Mouse (Mus musculus) left cerebral cortex, adult 8-10 months (tissue): ENCODE measurements around the gene Cdh20. TPM values are rescaled to one million over a fixed set of nuclear protein-coding genes. Genes with fewer than 3 reads are reported as not detected.

Experiments used
- DNase-seq, 2 experiments: peaks; one replicate each; pipeline ENCODE4 v3.0.0; 2022; ENCODE audit warnings: low spot score in 2 of 2
- total RNA-seq, 4 experiments: library from RNA; stranded (reverse); gene quantifications; 2 replicates each; pipeline ENCODE4 v1.2.4; 2022

Gene Cdh20
- 10 to 100 TPM; 16.5 to 19.3 (median 18.4) TPM for total RNA-seq

DNA sequence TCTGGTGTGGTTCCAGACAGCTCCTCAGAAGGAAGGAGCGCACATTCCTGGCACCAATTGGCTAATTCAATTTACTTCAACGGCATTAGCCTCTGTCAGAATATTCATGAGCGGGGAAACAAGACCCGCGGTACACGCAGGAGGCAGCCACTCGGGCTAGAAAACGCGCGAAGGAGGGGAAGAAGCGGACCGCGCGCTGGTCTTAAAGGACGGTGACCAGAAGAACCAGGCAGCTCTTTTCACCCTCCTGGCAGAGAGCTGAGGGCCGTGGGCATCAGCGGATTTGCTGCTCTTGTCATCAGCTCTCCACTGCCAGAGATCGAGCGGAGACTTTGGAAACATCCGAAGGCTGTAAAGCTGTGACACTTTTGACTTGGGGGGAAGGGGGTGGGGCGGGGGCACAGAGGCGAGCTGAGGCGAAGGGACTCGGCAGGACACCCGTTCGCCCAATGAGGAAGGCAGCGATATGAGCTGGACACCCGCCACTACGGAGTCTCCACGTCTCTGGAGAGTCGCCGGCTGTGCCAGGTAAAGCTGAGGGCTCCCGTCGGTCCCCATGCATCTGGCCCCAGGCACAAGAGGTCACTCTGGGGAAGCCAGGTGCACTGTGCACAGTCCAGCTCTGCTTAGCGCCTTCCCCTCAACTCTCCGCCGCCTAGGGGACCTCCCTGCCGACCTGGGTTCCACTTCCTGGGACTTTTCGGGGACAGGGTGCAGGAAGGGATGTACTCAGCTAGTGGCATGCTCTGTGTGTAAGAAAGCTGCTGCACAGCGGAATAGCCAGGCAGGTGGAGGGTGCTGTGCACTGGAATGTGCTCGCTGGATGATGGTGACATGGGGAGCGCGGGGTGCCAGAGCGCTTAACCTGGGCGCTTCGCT is at the start of gene Cdh20:
Gene Cdh20 (plus strand): TSS at position 159 of the 879 bp plus-strand sequence.
- DNase-seq: peak in 1 of 2 experiments; percentile 23

DNA sequence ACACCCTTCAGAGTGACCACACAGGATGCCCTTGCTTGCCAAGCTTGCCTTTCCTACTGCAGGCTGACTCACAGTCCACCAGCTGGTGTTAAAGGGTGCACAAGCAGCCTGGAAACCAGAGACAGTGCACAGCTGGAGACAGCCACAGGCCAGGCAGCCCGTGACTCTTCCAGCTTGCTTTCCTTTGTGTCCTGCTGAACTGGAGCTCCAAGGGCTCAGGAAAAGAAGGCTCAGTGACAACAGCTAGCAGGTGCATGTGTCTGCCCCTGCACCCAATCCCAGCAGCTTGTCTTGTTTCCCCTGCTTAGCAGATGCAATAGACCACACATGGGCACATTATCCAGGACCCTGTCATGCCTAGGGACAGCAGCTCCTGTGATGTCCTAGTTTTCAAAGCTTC is 21.5 kb upstream of the Cdh20 start:
- DNase-seq: no peak

GRCm38 (mm10) chr1:104747438-104747837 is 20.9 kb upstream of the Cdh20 start:
- no peak for DNase-seq

DNA sequence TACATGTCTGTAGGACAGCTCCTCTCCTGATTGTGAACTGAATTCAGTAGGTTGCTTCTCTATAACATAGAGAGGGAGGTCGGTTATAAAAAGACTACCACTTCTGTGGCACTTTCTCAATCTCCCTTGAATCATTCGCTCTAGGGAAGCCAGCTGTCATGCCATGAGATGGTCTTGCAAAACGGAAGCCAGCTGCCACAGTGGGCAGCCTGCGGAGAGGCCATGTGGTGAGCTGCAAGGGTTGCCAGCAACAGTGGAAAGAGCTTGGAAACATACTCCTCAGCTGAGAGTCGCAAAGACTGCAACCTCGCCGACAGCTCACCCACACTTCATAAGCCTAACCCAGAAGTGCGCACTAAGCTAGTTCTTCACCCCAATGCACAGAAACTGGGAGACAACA is 13.8 kb upstream of the Cdh20 start:
- DNase-seq: peak in 1 of 2 experiments; percentile 54

- no peak for DNase-seq
These were observed 12.4 kb upstream of the Cdh20 start for GRCm38 (mm10) chr1:104755896-104756295.

GRCm38 (mm10) chr1:104769250-104769607 is 900 bp downstream of the Cdh20 start:
- peak in 1 of 2 experiments; percentile 45 for DNase-seq

DNA sequence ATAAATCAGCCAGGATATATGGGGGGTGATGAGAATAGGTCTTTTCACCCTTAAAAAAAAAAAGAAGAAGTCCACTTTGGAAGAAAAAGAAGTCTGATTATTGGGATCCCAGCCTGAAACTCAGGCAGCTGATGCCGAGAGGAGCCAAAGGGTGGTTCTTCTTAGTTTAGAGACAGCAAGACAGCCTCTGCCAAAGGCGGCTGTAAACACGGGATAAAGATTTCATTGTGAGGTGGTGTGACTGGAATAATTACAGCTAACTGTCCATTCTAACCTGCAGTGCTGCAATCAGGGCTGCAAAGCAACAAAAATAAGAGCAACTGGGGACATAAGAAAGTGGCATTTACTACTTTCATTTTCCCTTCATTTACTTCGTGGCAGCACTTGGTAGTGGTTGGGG is 3.6 kb downstream of the Cdh20 start:
- peak in 1 of 2 experiments; percentile 27 for DNase-seq

DNA sequence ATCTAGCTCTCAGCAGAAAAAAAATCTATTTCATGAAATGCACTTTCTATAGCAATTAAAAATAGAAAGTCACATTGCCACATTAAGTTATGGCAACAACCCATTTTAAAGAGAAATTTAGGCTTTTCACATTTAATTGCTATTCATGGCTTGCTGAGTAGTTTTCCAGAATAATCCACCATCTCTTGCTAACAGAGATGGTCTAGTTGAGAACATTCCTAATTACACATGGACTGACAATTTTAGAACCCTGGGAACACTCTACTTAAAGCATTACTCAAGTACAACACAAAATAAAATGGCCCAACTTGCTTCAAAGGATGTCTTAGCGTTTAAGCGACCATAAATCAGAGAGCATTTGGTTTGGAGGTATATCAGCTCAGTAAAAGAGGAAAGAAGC is 4.9 kb downstream of the Cdh20 start:
- DNase-seq: no peak

DNA sequence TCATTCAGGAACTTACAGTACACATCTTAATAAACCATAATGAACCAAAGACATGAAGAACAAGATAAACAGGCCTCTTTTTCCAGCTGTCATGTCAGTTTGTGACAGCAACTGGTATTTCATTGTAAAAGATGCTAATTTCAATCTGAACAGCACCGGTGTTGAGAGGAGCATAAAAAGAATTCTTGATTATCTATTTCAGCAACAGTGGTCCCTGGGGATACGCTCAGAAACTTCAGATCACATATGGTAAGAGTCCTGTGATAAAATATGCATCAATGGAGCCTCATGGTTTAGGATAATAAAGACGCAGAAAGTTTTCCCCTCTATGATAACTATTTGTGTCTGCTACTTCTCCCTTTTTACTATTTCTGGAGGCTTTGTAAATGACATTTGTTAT is 25.2 kb downstream of the Cdh20 start:
- DNase-seq: no peak

GRCm38 (mm10) chr1:104796146-104796545 is 27.8 kb downstream of the Cdh20 start:
- no peak for DNase-seq

DNA sequence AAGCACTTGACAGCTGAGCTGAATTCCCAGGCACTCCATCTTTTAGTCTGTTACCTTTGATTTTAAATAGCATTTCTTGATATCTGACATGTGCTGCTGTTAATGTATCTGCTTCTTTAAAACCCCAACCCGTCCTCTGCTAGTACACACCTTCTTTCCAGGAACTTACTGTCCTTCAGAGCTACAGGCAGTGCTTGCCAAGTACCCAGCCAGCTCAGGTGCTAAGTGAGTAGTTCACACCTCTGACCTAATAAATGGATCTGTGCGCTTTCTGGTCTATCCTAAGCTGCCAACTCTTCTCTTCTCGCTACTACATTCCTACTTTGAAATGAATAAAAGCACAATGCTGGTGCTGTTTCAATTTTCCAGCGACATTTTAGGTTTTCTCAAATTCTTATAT is 28.8 kb downstream of the Cdh20 start:
- no peak for DNase-seq

- peak in 1 of 2 experiments; percentile 24 for DNase-seq
These were observed 36.4 kb downstream of the Cdh20 start for GRCm38 (mm10) chr1:104804746-104805145.

GRCm38 (mm10) chr1:104807214-104807613 is 38.9 kb downstream of the Cdh20 start:
- no peak for DNase-seq

DNA sequence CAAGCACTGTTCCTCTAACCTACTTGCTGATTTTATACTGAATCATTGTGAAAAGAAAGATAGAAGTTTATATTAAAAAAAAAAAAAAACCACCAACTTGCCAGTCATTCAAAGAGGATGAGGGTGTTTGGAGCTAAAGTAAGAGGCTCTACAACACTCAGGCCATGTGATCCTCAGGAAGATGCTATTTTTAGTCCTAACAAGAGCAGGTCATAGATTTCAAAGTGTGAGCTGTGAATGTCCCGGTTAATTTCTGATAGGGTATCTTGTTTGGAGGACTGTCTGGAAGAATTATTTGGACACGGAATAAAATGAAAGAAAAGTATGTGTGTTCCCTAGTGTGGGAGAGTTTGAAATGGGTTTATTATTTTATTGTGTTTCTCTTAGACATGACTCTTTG is 49.2 kb downstream of the Cdh20 start:
- DNase-seq: no peak

DNA sequence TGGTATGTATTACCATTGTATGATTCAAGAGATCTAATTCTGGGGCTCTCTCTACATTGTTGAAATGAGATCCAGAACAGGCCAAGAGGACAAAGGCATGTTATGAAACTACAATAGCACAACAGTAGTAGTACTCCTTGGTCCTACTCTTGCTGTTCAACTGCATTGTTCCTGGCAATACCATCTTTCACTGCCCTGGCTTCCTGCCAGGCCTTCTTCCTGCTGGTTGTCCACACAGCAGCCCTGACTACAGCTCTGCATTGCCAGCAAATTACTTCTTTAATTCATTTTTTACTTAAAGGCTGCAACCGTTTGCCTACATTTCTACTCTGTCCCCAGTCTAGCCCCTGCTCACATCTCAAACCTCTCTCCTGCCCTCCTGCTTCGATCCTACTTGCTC is 59.8 kb downstream of the Cdh20 start:
- no peak for DNase-seq

DNA sequence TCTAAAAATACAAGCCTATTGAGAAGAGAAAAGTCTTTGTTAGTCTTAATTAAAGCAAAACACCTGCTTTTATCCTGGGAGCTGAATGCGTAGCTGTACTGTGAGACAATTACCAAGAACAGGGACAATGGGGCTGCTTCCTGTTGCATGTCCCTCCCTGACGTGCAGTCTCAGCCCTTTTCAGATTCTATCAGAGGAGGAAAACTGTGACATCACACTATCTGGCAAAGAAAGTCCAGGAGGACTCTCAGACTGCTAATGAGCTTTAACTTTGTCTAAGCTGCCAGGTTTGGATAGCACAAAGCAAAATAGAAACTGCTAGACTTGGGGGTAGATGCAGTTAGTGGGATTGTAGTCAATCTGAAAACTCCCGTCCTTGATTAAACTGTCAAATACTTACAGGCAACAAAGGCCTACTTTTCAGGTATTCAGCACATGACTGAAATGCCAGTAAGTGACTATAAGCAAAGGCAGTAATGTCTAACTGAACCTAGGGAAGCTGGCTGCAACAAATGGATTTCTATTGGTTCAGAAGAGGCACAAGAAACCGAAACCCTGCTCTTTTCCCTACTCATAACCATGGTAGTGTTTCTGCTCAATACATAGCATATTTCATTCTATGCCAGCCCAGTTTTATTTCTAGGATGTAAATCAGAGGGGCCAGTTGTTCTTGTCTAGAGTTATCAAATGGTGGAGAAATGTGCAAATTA is 70.0 kb downstream of the Cdh20 start:
- no peak for DNase-seq

DNA sequence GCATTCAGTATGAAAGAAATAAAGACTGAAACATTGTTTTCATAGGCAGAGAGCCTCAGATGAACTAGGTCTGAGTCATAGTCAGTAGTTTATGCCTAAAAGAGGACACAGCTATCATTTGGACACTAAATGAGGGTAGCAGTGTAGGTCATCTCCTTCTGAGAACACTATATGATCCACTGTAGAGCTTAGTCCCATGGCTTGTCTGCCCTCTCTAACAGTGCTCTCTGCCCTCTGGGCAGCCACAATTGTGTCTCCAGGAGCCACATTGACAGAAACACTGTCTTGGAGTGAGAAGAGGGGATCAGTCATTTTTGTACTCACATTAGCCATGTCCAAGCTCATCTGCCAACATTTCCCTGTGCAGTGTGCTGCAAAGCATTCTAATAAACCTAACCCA is 70.7 kb downstream of the Cdh20 start:
- no peak for DNase-seq

DNA sequence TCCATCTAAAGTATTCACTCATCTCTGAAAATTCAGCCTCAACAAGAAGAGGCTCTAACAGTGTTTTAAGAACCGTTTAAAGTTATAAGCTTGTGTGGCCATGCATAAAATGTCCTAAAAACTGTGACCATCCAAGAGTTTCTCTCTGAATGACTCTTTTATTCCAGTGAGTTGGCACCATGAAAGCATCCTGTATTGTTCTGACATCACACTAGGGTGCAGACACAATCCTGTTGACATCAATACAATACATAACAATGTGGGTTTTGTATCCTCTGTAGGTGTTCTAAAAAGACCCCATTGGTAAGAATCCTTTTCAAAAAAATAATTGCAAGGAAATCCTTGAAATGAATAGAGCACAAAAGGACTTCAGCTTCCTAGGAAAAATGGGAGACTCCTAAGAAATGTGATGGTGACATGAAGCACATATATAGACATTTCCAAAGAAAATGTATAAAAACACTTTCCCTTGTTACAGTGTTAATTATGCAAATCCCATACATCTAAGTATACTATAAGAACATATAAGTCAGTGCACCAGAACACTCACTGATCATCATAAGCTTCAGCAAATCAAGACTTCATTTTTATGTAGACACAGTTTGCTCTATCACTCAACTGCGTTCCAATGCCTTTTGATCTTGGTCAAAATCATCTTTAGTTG is 80.1 kb downstream of the Cdh20 start:
- no peak for DNase-seq

DNA sequence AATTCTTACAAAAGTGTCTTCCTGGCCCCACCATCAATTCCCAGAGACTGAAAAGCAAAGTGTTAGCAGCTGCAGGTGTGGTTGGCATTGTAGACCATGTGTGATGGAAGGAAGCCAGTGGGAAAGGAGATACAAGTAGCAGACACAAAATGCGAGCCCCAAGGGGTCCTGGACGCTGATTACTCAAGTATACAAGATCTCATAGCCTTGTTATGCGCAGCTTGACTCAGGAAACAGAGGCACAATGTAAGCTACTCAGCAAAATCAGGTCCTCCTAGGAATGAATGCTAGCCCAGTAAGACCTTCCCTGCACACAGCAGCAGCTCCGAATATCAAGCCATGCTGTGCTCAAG is 80.6 kb downstream of the Cdh20 start:
- no peak for DNase-seq

DNA sequence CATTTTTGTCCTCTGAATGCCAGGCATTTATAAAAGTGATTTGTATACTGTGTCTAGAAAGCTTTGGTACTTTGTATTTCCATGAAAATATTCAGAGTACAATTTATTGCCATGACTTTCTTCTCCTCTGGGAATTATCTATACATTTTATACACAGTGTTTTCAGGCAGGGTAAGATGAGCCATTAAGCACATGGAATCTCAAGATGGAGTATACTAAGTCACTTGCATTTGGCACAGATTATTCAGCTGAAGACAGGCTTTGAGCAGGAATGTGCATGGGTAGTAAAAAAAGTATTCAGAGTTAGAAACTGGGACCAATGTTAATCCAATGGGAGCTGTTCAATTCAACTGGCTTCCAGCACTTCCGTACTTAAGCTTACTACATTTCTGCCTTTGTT is 109.1 kb downstream of the Cdh20 start:
- no peak for DNase-seq

DNA sequence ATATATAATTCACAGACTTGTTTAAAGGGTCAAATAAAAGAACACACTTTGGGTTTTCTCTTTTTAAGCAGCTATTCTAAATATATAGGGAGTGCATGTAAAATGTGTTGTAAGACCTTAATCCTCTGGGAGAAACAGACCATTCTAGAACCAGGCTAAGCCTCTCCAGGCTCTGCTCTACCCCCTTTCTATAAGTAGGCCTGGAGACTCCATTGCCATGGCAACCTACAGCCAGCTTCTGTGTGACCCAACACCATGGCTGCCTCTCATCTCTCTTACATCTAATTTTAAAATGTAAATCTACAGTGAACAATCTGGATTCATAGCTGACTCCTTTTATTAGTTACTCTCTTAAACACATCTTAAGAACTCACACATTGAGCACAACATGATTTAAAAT is 133.5 kb downstream of the Cdh20 start:
- no peak for DNase-seq

DNA sequence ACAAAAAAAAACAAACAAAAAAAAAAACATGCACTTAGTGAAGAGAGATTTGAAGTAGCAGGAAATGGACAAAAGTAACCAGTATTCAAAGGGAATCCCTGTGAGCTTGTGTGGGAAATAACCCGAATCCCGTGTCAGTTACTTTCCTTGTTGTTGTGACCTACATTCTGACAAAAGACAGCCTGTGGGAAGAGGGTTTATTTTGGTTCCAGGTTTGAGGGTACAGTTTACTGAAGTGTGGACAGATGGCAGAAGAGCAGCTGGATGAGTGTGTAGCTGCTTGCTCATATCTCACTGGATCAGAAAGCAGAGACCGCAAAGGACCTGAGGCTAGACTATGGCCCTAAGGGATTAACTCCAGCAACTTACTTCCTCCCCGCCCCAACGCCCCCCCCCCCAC is 135.1 kb downstream of the Cdh20 start:
- DNase-seq: no peak
